Mouse (Mus musculus) stomach, embryonic 15.5 days (tissue): ENCODE measurements around the gene Cdk5r1. TPM values are rescaled to one million over a fixed set of nuclear protein-coding genes. Genes with fewer than 3 reads are reported as not detected.

Experiments
- ATAC-seq: fragments of 200-750 bp; cut with Nextera tagmentation; 2 replicates; pipeline ENCODE4 v1.8.0; 2017; ENCODE audit warnings: low read depth, moderate number of reproducible peaks, moderate TSS enrichment; ENCODE audit not compliant: insufficient read depth, low FRiP score
- H3K27ac ChIP-seq: fragments of 300-500 bp; sonication (generic); 2 replicates; pipeline ENCODE4 v1.5.1; 2015; ENCODE audit warnings: mild to moderate bottlenecking, inconsistent platforms
- H3K27me3 ChIP-seq: fragments of 300-500 bp; sonication (generic); replicated peaks from 2 replicates; pipeline ENCODE4 v1.6.1; 2015; ENCODE audit warnings: inconsistent platforms
- H3K36me3 ChIP-seq: fragments of 300-500 bp; sonication (generic); 2 replicates; pipeline ENCODE4 v1.6.1; 2015; ENCODE audit warnings: inconsistent platforms
- H3K4me1 ChIP-seq: fragments of 300-500 bp; sonication (generic); 2 replicates; pipeline ENCODE4 v1.6.1; 2015; ENCODE audit warnings: inconsistent platforms
- H3K4me2 ChIP-seq: fragments of 300-500 bp; sonication (generic); 2 replicates; pipeline ENCODE4 v1.6.1; 2015; ENCODE audit warnings: mild to moderate bottlenecking, inconsistent platforms
- H3K4me3 ChIP-seq: fragments of 300-500 bp; sonication (generic); replicated peaks from 2 replicates; pipeline ENCODE4 v1.5.1; 2015; ENCODE audit warnings: inconsistent platforms
- H3K9ac ChIP-seq: fragments of 300-500 bp; sonication (generic); 2 replicates; pipeline ENCODE4 v1.6.1; 2015; ENCODE audit warnings: inconsistent platforms
- H3K9me3 ChIP-seq: fragments of 300-500 bp; sonication (generic); 2 replicates; pipeline ENCODE4 v1.6.1; 2016; ENCODE audit warnings: inconsistent platforms
- WGBS: fragments of 180-500 bp; shearing (Covaris S2); methylation state at CpG from one replicate; pipeline ENCODE4 v1.1.7; 2015; 5-methylcytosine and 5-hydroxymethylcytosine counted together
- polyA plus RNA-seq: library from polyadenylated mRNA; unstranded; fragments of >200 nt; fragmentation: Nextera tagmentation; extraction: Ambion mirVana; gene quantifications from 2 replicates; pipeline ENCODE4 v1.2.1, GENCODE M21; 2015

Gene Cdk5r1
- polyA plus RNA-seq, 1 experiment from 2014 or later: 1.8 TPM

DNA sequence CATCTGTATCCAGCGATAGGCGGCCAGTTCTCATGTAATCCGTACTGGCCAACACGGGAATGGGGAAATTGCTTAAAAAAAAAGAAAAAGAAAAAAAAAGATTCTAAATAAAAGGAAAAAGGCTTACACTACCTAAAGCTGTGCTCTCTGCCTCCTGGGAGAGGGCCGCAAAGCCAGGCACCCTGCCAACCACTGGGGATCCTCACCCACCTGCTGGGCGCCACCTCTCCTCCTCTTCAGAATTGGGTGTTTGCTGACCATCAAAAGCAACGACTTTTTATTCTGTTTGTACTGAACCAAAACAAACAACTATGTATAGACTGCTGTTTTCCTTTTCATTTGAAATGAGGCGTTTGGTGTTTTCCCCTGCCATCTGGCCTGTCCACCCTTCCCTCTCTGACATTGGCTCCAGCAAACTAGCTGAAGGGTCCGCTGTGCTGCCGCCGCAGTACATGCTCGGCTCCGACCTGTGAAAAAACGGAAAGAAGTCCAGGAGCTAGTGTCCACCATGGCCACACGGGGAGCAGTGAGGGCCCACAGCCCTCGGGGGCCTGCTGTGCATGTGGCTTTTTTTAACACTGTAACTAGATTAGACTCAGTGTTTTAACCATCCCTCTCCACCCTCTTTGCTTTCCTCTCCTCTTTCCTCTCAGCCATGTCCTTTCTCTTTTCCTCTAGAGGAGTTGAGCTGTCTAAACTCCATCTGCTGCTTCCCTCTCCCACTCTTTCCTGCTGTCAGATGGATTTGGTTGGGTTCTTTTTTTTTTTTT, 4.8 kb upstream of the Cdk5r1 start:
- Histone ChIP-seq H3K36me3 (peaks cover 54% of the 10 kb centered on the region), H3K27me3 (no peaks in the 10 kb centered on the region), H3K9ac (no peak overlapping the region), H3K9me3 (no peaks in the 10 kb centered on the region), H3K4me1 (no peaks in the 10 kb centered on the region), H3K4me2 (no peak overlapping the region), H3K4me3 (no peak overlapping the region), H3K27ac (no peak overlapping the region)
- no peak for ATAC-seq
- 80% methylated on average over 16 of the region's 16 CpGs for WGBS

GRCm38 (mm10) chr11:80474175-80474691, 2.6 kb upstream of the Cdk5r1 start:
- H3K9ac ChIP-seq: no peak overlapping the region
- H3K27me3 ChIP-seq: peaks cover 5% of the 10 kb centered on the region; the same call in 1 of the 2 replicates
- no peak overlapping the region for H3K27ac ChIP-seq
- 65% methylated on average over 2 of the region's 2 CpGs for WGBS
- H3K4me1 ChIP-seq: peaks cover 10% of the 10 kb centered on the region
- H3K9me3 ChIP-seq: no peaks in the 10 kb centered on the region
- no peak for ATAC-seq
- H3K4me3 ChIP-seq: no peak overlapping the region
- peaks cover 38% of the 10 kb centered on the region for H3K36me3 ChIP-seq
- no peak overlapping the region for H3K4me2 ChIP-seq

DNA sequence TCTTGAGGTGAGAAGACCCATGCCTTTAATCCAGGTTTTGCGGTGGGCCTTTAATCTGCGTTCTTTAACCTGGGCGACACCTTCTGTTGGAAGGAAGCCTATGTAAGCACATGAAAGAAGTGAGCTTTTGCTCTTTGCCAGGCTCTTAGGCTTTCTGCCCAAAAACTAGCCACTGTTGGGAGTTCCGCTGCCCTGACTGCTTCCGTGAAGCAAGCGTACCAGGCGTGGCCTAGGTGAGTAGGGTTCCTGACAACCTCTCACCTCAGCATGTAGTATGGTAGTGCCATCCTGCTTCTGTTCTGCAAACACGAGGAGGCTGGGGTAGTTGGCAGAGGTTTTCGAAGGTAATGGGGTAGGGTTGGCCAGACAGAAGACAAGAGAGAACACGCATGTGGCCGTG, 2.0 kb upstream of the Cdk5r1 start:
- H3K4me2 ChIP-seq: no peak overlapping the region
- H3K27ac ChIP-seq: no peak overlapping the region
- WGBS: 89% methylated on average over 11 of the region's 11 CpGs
- no peaks in the 10 kb centered on the region for H3K9me3 ChIP-seq
- no peak for ATAC-seq
- no peak overlapping the region for H3K9ac ChIP-seq
- no peak overlapping the region for H3K4me3 ChIP-seq
- peaks cover 5% of the 10 kb centered on the region; the same call in 1 of the 2 replicates for H3K27me3 ChIP-seq
- peaks cover 10% of the 10 kb centered on the region for H3K4me1 ChIP-seq
- H3K36me3 ChIP-seq: peaks cover 31% of the 10 kb centered on the region

DNA sequence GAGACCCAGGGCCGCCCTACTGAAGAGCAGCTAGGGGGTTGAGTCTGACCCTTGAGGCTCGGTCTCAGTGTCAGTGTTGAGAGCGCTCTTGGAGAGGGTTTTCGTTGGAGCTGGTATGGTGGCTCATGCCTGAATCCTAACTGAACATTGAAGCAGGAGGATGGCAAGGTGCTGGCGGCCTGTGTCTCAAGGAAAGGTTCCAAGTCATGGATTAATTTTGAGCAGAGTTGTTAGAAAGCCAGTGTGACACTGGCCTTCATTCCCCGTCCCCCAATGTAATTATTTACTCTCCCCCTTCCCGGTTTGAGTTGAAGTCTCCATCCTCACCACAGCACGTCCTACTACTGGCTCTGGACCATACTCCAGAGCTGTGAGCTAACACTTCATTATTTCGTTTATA, 1.3 kb upstream of the Cdk5r1 start:
- H3K4me3 ChIP-seq: no peak overlapping the region
- H3K27me3 ChIP-seq: peaks cover 5% of the 10 kb centered on the region; the same call in 1 of the 2 replicates
- H3K9me3 ChIP-seq: no peaks in the 10 kb centered on the region
- H3K9ac ChIP-seq: no peak overlapping the region
- 82% methylated on average over 9 of the region's 9 CpGs for WGBS
- no peak for ATAC-seq
- peaks cover 26% of the 10 kb centered on the region for H3K36me3 ChIP-seq
- peaks cover 10% of the 10 kb centered on the region for H3K4me1 ChIP-seq
- H3K27ac ChIP-seq: no peak overlapping the region
- no peak overlapping the region for H3K4me2 ChIP-seq

GRCm38 (mm10) chr11:80477341-80478199, 747 bp downstream of the Cdk5r1 start:
- peaks cover 10% of the 10 kb centered on the region for H3K4me1 ChIP-seq
- H3K4me2 ChIP-seq: peak overlapping the region; percentile 100
- 0 out of 2 replicates have a peak, but pooled peaks have one; percentile 24 for ATAC-seq
- peaks cover 16% of the 10 kb centered on the region; the same call in 1 of the 2 replicates for H3K36me3 ChIP-seq
- no peaks in the 10 kb centered on the region for H3K9me3 ChIP-seq
- peak overlapping the region; percentile 67 for H3K4me3 ChIP-seq
- H3K27me3 ChIP-seq: peaks cover 5% of the 10 kb centered on the region; the same call in 1 of the 2 replicates
- peak overlapping the region; percentile 44 for H3K9ac ChIP-seq
- peak overlapping the region; percentile 55 for H3K27ac ChIP-seq
- 19% methylated on average over 53 of the region's 55 CpGs for WGBS

DNA sequence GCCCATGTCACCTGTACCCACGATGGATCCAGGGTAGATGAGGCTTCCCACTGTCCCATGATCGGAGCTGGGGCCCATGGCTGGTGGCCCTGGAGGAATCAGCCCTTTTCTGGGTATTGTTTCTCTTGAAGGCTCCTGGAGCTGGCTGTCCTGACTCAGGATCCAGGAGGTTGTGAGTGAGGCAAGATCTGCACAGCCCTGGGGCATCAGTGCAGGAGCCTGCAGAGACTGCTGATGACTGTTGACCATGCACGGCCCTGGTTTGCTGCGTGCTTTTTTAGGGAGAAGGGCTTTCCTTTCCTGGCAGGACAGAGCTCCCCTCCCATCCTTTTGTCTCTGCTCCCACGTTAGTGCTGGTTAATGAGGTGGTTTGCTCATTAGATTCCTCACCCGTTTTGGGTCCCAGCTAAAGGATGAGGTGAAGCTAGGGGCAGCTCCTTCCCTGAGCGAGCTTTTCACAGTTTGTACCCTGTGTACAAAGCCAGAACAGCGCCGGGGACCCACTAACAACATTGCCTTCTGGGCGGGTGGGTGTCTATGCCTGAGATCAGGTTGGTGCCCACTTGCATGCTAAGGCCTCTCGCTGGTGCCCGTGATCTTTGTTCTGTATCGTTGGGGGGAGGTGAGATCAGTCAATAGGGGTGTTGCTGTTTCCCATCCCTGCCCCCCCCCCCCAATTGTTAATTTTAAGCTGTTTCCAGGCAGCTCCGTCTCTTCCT, 2.0 kb downstream of the Cdk5r1 start:
- Histone ChIP-seq H3K4me1 (peaks cover 10% of the 10 kb centered on the region), H3K27ac (no peak overlapping the region), H3K4me3 (no peak overlapping the region), H3K9ac (no peak overlapping the region), H3K27me3 (peaks cover 5% of the 10 kb centered on the region; the same call in 1 of the 2 replicates), H3K9me3 (no peaks in the 10 kb centered on the region), H3K36me3 (peaks cover 6% of the 10 kb centered on the region; the same call in 1 of the 2 replicates), H3K4me2 (no peak overlapping the region)
- no peak for ATAC-seq
- whole genome bisulfite sequencing: 75% methylated on average over 14 of the region's 14 CpGs

- H3K4me2 ChIP-seq: no peak overlapping the region; the same call in 1 of the 2 replicates
- ATAC-seq: no peak
- H3K36me3 ChIP-seq: 0 out of 2 replicates have a peak, but pooled peaks cover under 1% of the 10 kb centered on the region
- H3K4me3 ChIP-seq: no peak overlapping the region
- peaks cover 10% of the 10 kb centered on the region for H3K4me1 ChIP-seq
- no peak overlapping the region for H3K9ac ChIP-seq
- H3K27ac ChIP-seq: no peak overlapping the region
- peaks cover 5% of the 10 kb centered on the region; the same call in 1 of the 2 replicates for H3K27me3 ChIP-seq
- 73% methylated on average over 5 of the region's 5 CpGs for WGBS
- no peaks in the 10 kb centered on the region for H3K9me3 ChIP-seq
These were observed 2.6 kb downstream of the Cdk5r1 start for GRCm38 (mm10) chr11:80479425-80479824.

- Histone ChIP-seq H3K4me1 (peaks cover 10% of the 10 kb centered on the region), H3K36me3 (no peaks in the 10 kb centered on the region), H3K4me3 (no peak overlapping the region), H3K27ac (no peak overlapping the region), H3K27me3 (peaks cover 5% of the 10 kb centered on the region; the same call in 1 of the 2 replicates), H3K9ac (no peak overlapping the region), H3K9me3 (no peaks in the 10 kb centered on the region), H3K4me2 (no peak overlapping the region)
- WGBS: 86% methylated on average over 31 of the region's 31 CpGs
- no peak for ATAC-seq
These were observed 3.4 kb downstream of the Cdk5r1 start for GRCm38 (mm10) chr11:80479906-80480866.

DNA sequence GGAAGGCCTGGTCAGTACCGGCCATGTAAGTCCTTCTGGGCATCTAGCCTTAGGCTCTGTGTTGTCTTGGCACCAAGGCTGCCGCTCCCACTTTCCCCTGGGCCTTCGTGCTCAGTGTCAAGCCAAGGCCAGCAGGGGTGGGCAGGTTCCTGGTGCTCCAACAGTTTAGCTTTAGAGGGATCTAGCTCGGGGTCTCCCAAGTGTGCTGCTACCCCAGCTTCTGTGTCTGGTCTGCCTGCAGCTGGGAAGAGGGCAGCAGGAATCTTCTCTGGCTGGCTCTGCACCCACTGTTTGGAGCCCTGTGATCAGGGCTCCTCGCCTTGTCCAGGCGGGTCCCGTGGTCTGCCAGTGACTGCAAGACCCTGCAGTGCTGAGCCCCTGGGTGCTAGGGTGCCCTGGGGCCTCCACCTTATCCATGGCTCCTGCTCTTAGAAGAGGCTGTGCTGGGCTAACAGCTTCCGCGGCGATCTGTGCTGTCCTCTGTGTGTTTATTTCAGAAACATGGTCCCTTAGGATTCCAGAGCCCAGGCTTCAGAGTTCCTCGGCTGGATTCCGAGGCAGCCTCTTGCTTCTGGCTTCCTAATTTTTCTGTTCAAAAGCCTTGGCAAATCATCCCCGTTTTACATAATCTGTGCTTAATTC, 4.7 kb downstream of the Cdk5r1 start:
- no peak for ATAC-seq
- WGBS: 82% methylated on average over 13 of the region's 13 CpGs

DNA sequence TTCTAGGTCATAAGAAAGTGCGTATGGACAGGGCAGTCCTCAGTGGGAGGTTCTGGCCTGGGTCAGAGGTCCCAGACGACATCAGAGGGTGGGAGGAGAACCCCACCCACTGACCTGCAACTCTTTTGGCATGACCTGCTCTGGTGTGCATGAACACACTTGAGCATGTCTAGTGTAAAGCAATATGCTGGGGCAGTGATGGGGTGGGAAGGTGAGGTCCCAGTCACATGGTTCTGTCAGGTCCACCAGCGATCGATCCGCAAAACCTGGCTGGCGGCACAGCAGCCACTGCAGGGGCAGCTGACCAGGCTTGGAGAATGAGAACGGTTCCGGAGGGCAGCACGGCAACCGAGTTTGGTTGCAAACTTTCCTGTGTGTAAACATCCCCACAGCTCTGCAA, 5.5 kb downstream of the Cdk5r1 start:
- H3K9me3 ChIP-seq: no peaks in the 10 kb centered on the region
- H3K9ac ChIP-seq: no peak overlapping the region
- no peak overlapping the region for H3K4me2 ChIP-seq
- peaks cover 9% of the 10 kb centered on the region for H3K4me1 ChIP-seq
- no peak overlapping the region for H3K27ac ChIP-seq
- H3K36me3 ChIP-seq: no peaks in the 10 kb centered on the region
- 69% methylated on average over 10 of the region's 10 CpGs for WGBS
- no peak for ATAC-seq
- H3K27me3 ChIP-seq: peaks cover 5% of the 10 kb centered on the region; the same call in 1 of the 2 replicates
- no peak overlapping the region for H3K4me3 ChIP-seq

More for the DNA sequence above, 4.7 kb downstream of the Cdk5r1 start:
- Histone ChIP-seq H3K27ac (no peak overlapping the region), H3K9me3 (no peaks in the 10 kb centered on the region), H3K4me3 (no peak overlapping the region), H3K36me3 (no peaks in the 10 kb centered on the region), H3K9ac (no peak overlapping the region), H3K4me1 (peaks cover 10% of the 10 kb centered on the region), H3K4me2 (no peak overlapping the region), H3K27me3 (peaks cover 5% of the 10 kb centered on the region; the same call in 1 of the 2 replicates)
